Mouse (Mus musculus) spleen, adult 2 months (tissue): Measurements from ENCODE around the gene Gpr12. TPM values are rescaled to one million over a fixed set of nuclear protein-coding genes. Genes with fewer than 3 reads are reported as not detected.

Source experiments
- DNase-seq, 2 experiments: peaks; one replicate each; pipeline versions ENCODE4 v3.0.0 to v3.0.0-alpha.2; 2012 to 2021; ENCODE audit warnings: low spot score in 2 of 2, low read depth in 1 of 2
- H3K27ac ChIP-seq: fragments of 200-500 bp; 2 replicates; pipeline ENCODE4 v1.5.1; 2012; ENCODE audit warnings: low read length, inconsistent platforms; ENCODE audit not compliant: insufficient read depth
- H3K27me3 ChIP-seq: fragments of 200-500 bp; 2 replicates; pipeline ENCODE4 v1.6.1; 2012; ENCODE audit warnings: mild to moderate bottlenecking, moderate library complexity, low read length, inconsistent platforms; ENCODE audit not compliant: control insufficient read depth, insufficient read depth
- H3K36me3 ChIP-seq: fragments of 200-500 bp; 2 replicates; pipeline ENCODE4 v1.6.1; 2012; ENCODE audit warnings: mild to moderate bottlenecking, low read length, inconsistent platforms; ENCODE audit not compliant: control insufficient read depth, insufficient read depth
- H3K4me1 ChIP-seq: fragments of 200-500 bp; 2 replicates; pipeline ENCODE4 v1.6.1; 2011; ENCODE audit warnings: inconsistent platforms; ENCODE audit not compliant: control insufficient read depth, insufficient read depth, insufficient read length
- H3K4me3 ChIP-seq: fragments of 200-500 bp; 2 replicates; pipeline ENCODE4 v1.5.1; 2011; ENCODE audit warnings: mild to moderate bottlenecking, inconsistent platforms; ENCODE audit not compliant: insufficient read depth, insufficient read length; ENCODE audit errors: extremely low read depth
- CTCF ChIP-seq: fragments of 200-500 bp; IDR thresholded peaks from 2 replicates; pipeline ENCODE4 v1.5.1; 2011; ENCODE audit warnings: mild to moderate bottlenecking, inconsistent platforms; ENCODE audit not compliant: insufficient read depth, insufficient read length, insufficient replicate concordance; ENCODE audit errors: extremely low read depth
- POLR2A ChIP-seq: fragments of 200-500 bp; IDR thresholded peaks from 2 replicates; pipeline ENCODE4 v1.6.1; 2011; ENCODE audit warnings: low read depth, low read length, inconsistent platforms
- WGBS: fragments of 180-500 bp; shearing (Covaris S2); methylation state at CpG from one replicate; pipeline ENCODE4 v1.1.7; 2018; 5-methylcytosine and 5-hydroxymethylcytosine counted together
- polyA plus RNA-seq: library from polyadenylated mRNA; depleted of rRNA; stranded (reverse); fragments of >200 nt; gene quantifications from 2 replicates; pipeline ENCODE4 v1.2.3, GENCODE M21; 2012

The Gpr12 gene
- polyA plus RNA-seq, 1 experiment = 0.27 TPM

GRCm38 (mm10) chr5:146598215-146599119 is 13.4 kb upstream of the Gpr12 start:
- WGBS = 92% methylated on average over 27 of the region's 27 CpGs
- no peak overlapping the region for H3K27ac ChIP-seq
- H3K27me3 ChIP-seq = no peaks in the 10 kb centered on the region
- no peak for DNase-seq
- no peak for TF ChIP-seq CTCF
- no peak for TF ChIP-seq POLR2A
- H3K36me3 ChIP-seq = no peaks in the 10 kb centered on the region
- no peaks in the 10 kb centered on the region; the same call in 1 of the 2 replicates for H3K4me1 ChIP-seq
- no peak overlapping the region for H3K4me3 ChIP-seq

- H3K4me3 ChIP-seq = no peak overlapping the region
- no peak for DNase-seq
- WGBS = 50% methylated on average over 10 of the region's 10 CpGs
- TF ChIP-seq POLR2A = no peak
- no peak for TF ChIP-seq CTCF
- H3K36me3 ChIP-seq = no peaks in the 10 kb centered on the region
- no peaks in the 10 kb centered on the region; the same call in 1 of the 2 replicates for H3K4me1 ChIP-seq
- H3K27me3 ChIP-seq = no peaks in the 10 kb centered on the region
- no peak overlapping the region for H3K27ac ChIP-seq
These were observed 12.4 kb upstream of the Gpr12 start for GRCm38 (mm10) chr5:146597503-146597874.

GRCm38 (mm10) chr5:146596612-146597502 is 11.8 kb upstream of the Gpr12 start:
- H3K4me3 ChIP-seq = no peak overlapping the region
- H3K4me1 ChIP-seq = no peaks in the 10 kb centered on the region; the same call in 1 of the 2 replicates
- TF ChIP-seq POLR2A = no peak
- TF ChIP-seq CTCF = no peak
- 28% methylated on average over 18 of the region's 18 CpGs for WGBS
- no peaks in the 10 kb centered on the region for H3K36me3 ChIP-seq
- no peak overlapping the region for H3K27ac ChIP-seq
- H3K27me3 ChIP-seq = no peaks in the 10 kb centered on the region
- no peak for DNase-seq

- Histone ChIP-seq H3K4me1 (peaks cover 4% of the 10 kb centered on the region; the same call in 1 of the 2 replicates), H3K4me3 (no peak overlapping the region), H3K27me3 (no peaks in the 10 kb centered on the region), H3K27ac (no peak overlapping the region), H3K36me3 (no peaks in the 10 kb centered on the region)
- WGBS = 72% methylated on average over 5 of the region's 5 CpGs
- no peak for DNase-seq
- no peak for TF ChIP-seq POLR2A
- TF ChIP-seq CTCF = no peak
These were observed 7.5 kb upstream of the Gpr12 start for GRCm38 (mm10) chr5:146592580-146592979.

GRCm38 (mm10) chr5:146591636-146592035 is 6.6 kb upstream of the Gpr12 start:
- TF ChIP-seq CTCF = no peak
- no peak for TF ChIP-seq POLR2A

GRCm38 (mm10) chr5:146590987-146591386 is 5.9 kb upstream of the Gpr12 start:
- Histone ChIP-seq H3K4me3 (no peak overlapping the region), H3K4me1 (peaks cover 4% of the 10 kb centered on the region; the same call in 1 of the 2 replicates), H3K27ac (no peak overlapping the region), H3K36me3 (no peaks in the 10 kb centered on the region), H3K27me3 (no peaks in the 10 kb centered on the region)
- WGBS = 29% methylated on average over 4 of the region's 4 CpGs
- TF ChIP-seq CTCF (no peak), POLR2A (no peak)
- DNase-seq = no peak

More at GRCm38 (mm10) chr5:146591636-146592035, 6.6 kb upstream of the Gpr12 start:
- DNase-seq = no peak
- 88% methylated on average over 4 of the region's 4 CpGs for WGBS
- H3K27ac ChIP-seq = no peak overlapping the region
- H3K4me3 ChIP-seq = no peak overlapping the region
- H3K4me1 ChIP-seq = peaks cover 4% of the 10 kb centered on the region; the same call in 1 of the 2 replicates
- H3K27me3 ChIP-seq = no peaks in the 10 kb centered on the region
- H3K36me3 ChIP-seq = no peaks in the 10 kb centered on the region
